ENCODE assay signal across 8 mouse cellular contexts in genomic region chr3:103101909-103102308, GRCm38 (mm10). TPM values are rescaled to one million over a fixed set of nuclear protein-coding genes. Genes with fewer than 3 reads are reported as not detected.
DNase-seq lines count a peak whose midpoint lies in the region; ATAC-seq and TF ChIP-seq lines count a peak whose summit lies in the region.

No protein-coding gene starts in this region.

- in situ Hi-C loops in ES-E14 (cut with MboI; ENCODE audit: low sequenced_read_pairs in 2 of 2, unreplicated experiment in 2 of 2), result no loop called here

- H3K9me3 ChIP-seq in heart, embryonic 12.5 days (replicated peaks), result no peaks in the 10 kb centered on the region
- H3K9me3 ChIP-seq in ES-E14 (ENCODE audit: control insufficient read depth, insufficient read depth, low read depth, low read length), result no peaks in the 10 kb centered on the region
- no peaks in the 10 kb centered on the region for H3K9me3 ChIP-seq in limb, embryonic 11.5 days (ENCODE audit: control insufficient read depth, low read length)
- no peaks in the 10 kb centered on the region for H3K9me3 ChIP-seq in midbrain, embryonic 16.5 days (replicated peaks; ENCODE audit: control insufficient read depth, low read length, poor library complexity, severe bottlenecking)

- H3K4me1 ChIP-seq in heart, embryonic 12.5 days (replicated peaks), result 0 out of 2 replicates have a peak, but pooled peaks cover 7% of the 10 kb centered on the region
- peaks cover 2 to 3% of the 10 kb centered on the region in 2 experiments; a peak in 3 of 4 replicates for H3K4me1 ChIP-seq in ES-E14 (ENCODE audit: control insufficient read depth in 2 of 2, insufficient read depth in 2 of 2, low read length in 2 of 2, poor library complexity in 1 of 2)
- H3K4me1 ChIP-seq in limb, embryonic 11.5 days (ENCODE audit: control insufficient read depth, insufficient read depth, low read length), result peaks cover 3% of the 10 kb centered on the region; the same call in 1 of the 2 replicates
- H3K4me1 ChIP-seq in midbrain, embryonic 16.5 days (ENCODE audit: control insufficient read depth, insufficient read depth, low read length), result peaks cover 11% of the 10 kb centered on the region; the same call in 1 of the 2 replicates

- no peaks in the 10 kb centered on the region for H3K27me3 ChIP-seq in heart, embryonic 12.5 days (replicated peaks)
- H3K27me3 ChIP-seq in limb, embryonic 11.5 days (ENCODE audit: control insufficient read depth, insufficient read depth, low read length), result no peaks in the 10 kb centered on the region
- peaks cover 4% of the 10 kb centered on the region for H3K27me3 ChIP-seq in midbrain, embryonic 16.5 days (ENCODE audit: control insufficient read depth, insufficient read depth, low read depth, low read length)

- intact Hi-C loops in heart, postnatal 36 days (cut with DNase I), result loop anchor here (2.0 to 10.0 kb wide), 3 partner anchors 45 to 183 kb away; partner anchors contain the start of gene Bcas2

- ATAC-seq in heart, embryonic 12.5 days (ENCODE audit: insufficient number of reproducible peaks, low FRiP score), result peak; percentile 40; the same call in 1 of the 2 replicates
- ATAC-seq in erythroid progenitor cell, adult 5-6 weeks (replicated peaks; ENCODE audit: low FRiP score, poor library complexity, severe bottlenecking), result peak; percentile 70
- peak; percentile 46; the same call in 1 of the 2 replicates for ATAC-seq in limb, embryonic 11.5 days (ENCODE audit: insufficient number of reproducible peaks, low FRiP score, low TSS enrichment, low read depth)
- ATAC-seq in midbrain, embryonic 16.5 days, result peak; percentile 62

- peak overlapping the region; percentile 66 for H3K4me3 ChIP-seq in heart, embryonic 12.5 days
- peak overlapping the region; percentile 92 to 94 for H3K4me3 ChIP-seq in ES-E14 (ENCODE audit: insufficient read depth in 1 of 2, low read depth in 1 of 2, low read length in 2 of 2, poor library complexity in 1 of 2, severe bottlenecking in 1 of 2)
- H3K4me3 ChIP-seq in limb, embryonic 11.5 days (ENCODE audit: low read depth, low read length), result peak overlapping the region; percentile 52
- peak overlapping the region; percentile 76 for H3K4me3 ChIP-seq in midbrain, embryonic 16.5 days (ENCODE audit: low read depth, low read length)

- WGBS in heart, embryonic 12.5 days, result 1% methylated on average over 14 of the region's 14 CpGs
- WGBS in limb, embryonic 11.5 days, result under 1% methylated on average over 14 of the region's 14 CpGs
- 3% methylated on average over 14 of the region's 14 CpGs for WGBS in midbrain, embryonic 16.5 days

- H3K27ac ChIP-seq in heart, embryonic 12.5 days (ENCODE audit: poor library complexity, severe bottlenecking), result peak overlapping the region; percentile 33; the same call in 1 of the 2 replicates
- no peak overlapping the region for H3K27ac ChIP-seq in ES-E14 (ENCODE audit: insufficient read depth, low read depth, low read length, poor library complexity, severe bottlenecking)
- H3K27ac ChIP-seq in limb, embryonic 11.5 days (replicated peaks; ENCODE audit: low read depth, low read length), result no peak overlapping the region
- H3K27ac ChIP-seq in midbrain, embryonic 16.5 days (ENCODE audit: low read length), result no peak overlapping the region

- H3K4me2 ChIP-seq in heart, embryonic 12.5 days, result peak overlapping the region; percentile 97
- H3K4me2 ChIP-seq in limb, embryonic 11.5 days (ENCODE audit: low read depth, severe bottlenecking), result peak overlapping the region; percentile 79
- peak overlapping the region; percentile 97 for H3K4me2 ChIP-seq in midbrain, embryonic 16.5 days (ENCODE audit: low read length)

- no peaks in the 10 kb centered on the region for H3K36me3 ChIP-seq in heart, embryonic 12.5 days
- H3K36me3 ChIP-seq in ES-E14 (ENCODE audit: control insufficient read depth, insufficient read depth, low read length, poor library complexity, severe bottlenecking), result no peaks in the 10 kb centered on the region
- H3K36me3 ChIP-seq in limb, embryonic 11.5 days (ENCODE audit: control insufficient read depth, insufficient read depth, low read length), result no peaks in the 10 kb centered on the region
- H3K36me3 ChIP-seq in midbrain, embryonic 16.5 days (ENCODE audit: control insufficient read depth, insufficient read depth, low read length), result no peaks in the 10 kb centered on the region

- no peak for DNase-seq in heart, postnatal 36 days
- DNase-seq in ES-E14 (ENCODE audit: low read depth, low spot score) (no peak), adipocyte (ENCODE audit: low spot score) (no peak)
- no peak for DNase-seq in limb, embryonic 11.5 days (ENCODE audit: low spot score)
- DNase-seq in layer of hippocampus, postnatal 25 days (ENCODE audit: extremely low spot score in 1 of 2, low spot score in 1 of 2), result no peak

- H3K9ac ChIP-seq in heart, embryonic 12.5 days, result peak overlapping the region; percentile 82
- H3K9ac ChIP-seq in ES-E14 (ENCODE audit: insufficient read depth, low read depth, low read length, poor library complexity, severe bottlenecking), result peak overlapping the region; percentile 65
- 0 out of 2 replicates have a peak overlapping the region, but pooled peaks have one; percentile 0 for H3K9ac ChIP-seq in limb, embryonic 11.5 days (ENCODE audit: low read length)
- H3K9ac ChIP-seq in midbrain, embryonic 16.5 days (ENCODE audit: low read depth, low read length), result peak overlapping the region; percentile 68

TF ChIP-seq in ES-E14, 5 proteins besides CTCF, POLR2A, EP300 and RAD21:
- TF ChIP-seq ZNF384 (IDR thresholded peaks at IDR 0.05; ENCODE audit: low read depth, low read length) (no peak), MAFK (IDR thresholded peaks at IDR 0.05; ENCODE audit: insufficient read depth, low read depth, low read length) (no peak), CHD2 (IDR thresholded peaks at IDR 0.05; ENCODE audit: low read depth, low read length) (no peak), ZC3H11A (IDR thresholded peaks at IDR 0.05; ENCODE audit: borderline replicate concordance, low read depth, low read length) (no peak), HCFC1 (IDR thresholded peaks at IDR 0.05; ENCODE audit: borderline replicate concordance, insufficient read depth, low read length) (no peak)

RNA-seq across cellular contexts. Expression of gene Dennd2c, which starts 0.5 kb away (rescaled TPM):
- polyA plus RNA-seq in heart, embryonic 12.5 days (2016; fragmentation: Nextera tagmentation; extraction: Ambion mirVana), result 5.1 and 5.9 TPM in 2 replicates
- total RNA-seq in heart, postnatal 36 days (2021), result 1 to 10 TPM; 1.9 to 2.2 TPM
- 29.9 and 39.2 TPM in 2 replicates for total RNA-seq in ES-E14 (2012; rRNA removed)
- 62.0 and 63.3 TPM in 2 replicates for total RNA-seq in erythroid progenitor cell, adult 5-6 weeks (2015; ENCODE audit: low replicate concordance)
- total RNA-seq in erythroid progenitor cell, adult 5-6 weeks (2017; ENCODE audit: low replicate concordance), result 52.8 and 55.1 TPM in 2 replicates
- 3.7 and 3.8 TPM in 2 replicates for polyA plus RNA-seq in limb, embryonic 11.5 days (2014; fragmentation: Nextera tagmentation; extraction: Ambion mirVana)
- polyA plus RNA-seq in midbrain, embryonic 16.5 days (2015; fragmentation: Nextera tagmentation; extraction: Ambion mirVana), result 1.2 and 1.5 TPM in 2 replicates
- under 1 TPM; 0.30 to 0.73 TPM for total RNA-seq in layer of hippocampus, postnatal 25 days (2021)

RNA-seq across cellular contexts. Expression of gene Ampd1, which starts 28.1 kb away (rescaled TPM):
- 0.30 TPM in 1 of 2 replicates, not detected in the other for polyA plus RNA-seq in heart, embryonic 12.5 days (2016; fragmentation: Nextera tagmentation; extraction: Ambion mirVana)
- total RNA-seq in heart, postnatal 36 days (2021), result not detected
- 0.26 and 0.49 TPM in 2 replicates for total RNA-seq in ES-E14 (2012; rRNA removed)
- total RNA-seq in erythroid progenitor cell, adult 5-6 weeks (2015; ENCODE audit: low replicate concordance), result not detected in 2 replicates
- not detected in 2 replicates for total RNA-seq in erythroid progenitor cell, adult 5-6 weeks (2017; ENCODE audit: low replicate concordance)
- polyA plus RNA-seq in limb, embryonic 11.5 days (2014; fragmentation: Nextera tagmentation; extraction: Ambion mirVana), result not detected in 2 replicates
- polyA plus RNA-seq in midbrain, embryonic 16.5 days (2015; fragmentation: Nextera tagmentation; extraction: Ambion mirVana), result 0.20 TPM in 1 of 2 replicates, not detected in the other
- total RNA-seq in layer of hippocampus, postnatal 25 days (2021), result not detected

RNA-seq across cellular contexts. Expression of gene Nras, which starts 43.8 kb away (rescaled TPM):
- 93.4 and 93.7 TPM in 2 replicates for polyA plus RNA-seq in heart, embryonic 12.5 days (2016; fragmentation: Nextera tagmentation; extraction: Ambion mirVana)
- total RNA-seq in heart, postnatal 36 days (2021), result 10 to 100 TPM; 49.1 to 51.7 TPM
- total RNA-seq in ES-E14 (2012; rRNA removed), result 88.8 and 113 TPM in 2 replicates
- total RNA-seq in erythroid progenitor cell, adult 5-6 weeks (2015; ENCODE audit: low replicate concordance), result 33.9 and 46.5 TPM in 2 replicates
- 9.7 and 23.7 TPM in 2 replicates for total RNA-seq in erythroid progenitor cell, adult 5-6 weeks (2017; ENCODE audit: low replicate concordance)
- 105 and 115 TPM in 2 replicates for polyA plus RNA-seq in limb, embryonic 11.5 days (2014; fragmentation: Nextera tagmentation; extraction: Ambion mirVana)
- polyA plus RNA-seq in midbrain, embryonic 16.5 days (2015; fragmentation: Nextera tagmentation; extraction: Ambion mirVana), result 85.1 and 90.6 TPM in 2 replicates
- 10 to 100 TPM; 74.9 to 78.8 TPM for total RNA-seq in layer of hippocampus, postnatal 25 days (2021)

Comparison
In these comparisons a context has a peak if more than half of its experiments do, and no peak if none do; other contexts are left out.
1. H3K9ac ChIP-seq: peak in every context shown above with its lines; median percentile 82 in heart, embryonic 12.5 days; 68 in midbrain, embryonic 16.5 days; 65 in ES-E14; 0 in limb, embryonic 11.5 days.